ENCODE assay signal across 22 mouse cellular contexts in the genomic region with DNA sequence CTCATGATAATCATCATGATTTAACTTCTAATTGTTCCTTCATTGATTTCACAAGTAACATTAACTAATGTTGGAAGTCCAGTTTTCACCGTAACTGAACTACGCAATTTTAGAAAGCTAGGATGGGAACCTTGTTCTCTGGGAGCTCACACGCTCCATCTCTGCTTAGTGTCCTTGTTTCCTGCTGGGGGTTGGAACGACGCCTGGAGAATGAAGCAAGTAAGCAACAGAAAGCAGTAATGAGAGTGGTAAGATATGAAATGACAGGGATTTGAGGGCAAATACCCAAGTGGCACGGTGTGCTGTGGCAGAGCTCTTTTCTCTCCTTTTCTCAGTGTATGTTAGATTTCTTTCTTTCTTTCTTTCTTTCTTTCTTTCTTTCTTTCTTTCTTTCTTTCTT.
DNase-seq lines count a peak whose midpoint lies in the region; ATAC-seq and TF ChIP-seq lines count a peak whose summit lies in the region.
"Had no signal": no experiment of that assay in that cellular context is flagged by ENCODE, and none has a peak within 500 bp of the region (broad histone marks: within the 10 kb centered on the region; RNA-seq: fewer than 3 reads in every experiment).

No protein-coding gene starts in this region.

- H3K4me1 ChIP-seq in hindbrain, postnatal 0 days (ENCODE audit: insufficient read depth, low read length): no peaks in the 10 kb centered on the region
- no peaks in the 10 kb centered on the region for H3K4me1 ChIP-seq in hindbrain, embryonic 16.5 days (ENCODE audit: control insufficient read depth, insufficient read depth, low read depth, low read length)
- no peaks in the 10 kb centered on the region for H3K4me1 ChIP-seq in liver, embryonic 12.5 days
- H3K4me1 ChIP-seq: embryonic facial prominence, embryonic 12.5 days; heart, embryonic 15.5 days; limb, embryonic 13.5 days; midbrain, embryonic 13.5 days; neural tube, embryonic 12.5 days had no signal

- no peaks in the 10 kb centered on the region for H3K27me3 ChIP-seq in hindbrain, postnatal 0 days (ENCODE audit: insufficient read depth, low read length)
- H3K27me3 ChIP-seq in hindbrain, embryonic 16.5 days (replicated peaks; ENCODE audit: control insufficient read depth, insufficient read depth, low read length): no peaks in the 10 kb centered on the region
- H3K27me3 ChIP-seq in liver, embryonic 12.5 days (replicated peaks): no peaks in the 10 kb centered on the region
- H3K27me3 ChIP-seq: embryonic facial prominence, embryonic 12.5 days; heart, embryonic 15.5 days; limb, embryonic 13.5 days; midbrain, embryonic 13.5 days; neural tube, embryonic 12.5 days had no signal

- TF ChIP-seq CTCF in hindbrain, postnatal 0 days (IDR thresholded peaks at IDR 0.05; ENCODE audit: low read depth): no peak

- H3K9ac ChIP-seq in hindbrain, postnatal 0 days (replicated peaks; ENCODE audit: low read length): no peak overlapping the region
- H3K9ac ChIP-seq in hindbrain, embryonic 16.5 days (ENCODE audit: low read depth, low read length): no peak overlapping the region
- no peak overlapping the region for H3K9ac ChIP-seq in liver, embryonic 12.5 days
- H3K9ac ChIP-seq: embryonic facial prominence, embryonic 12.5 days; heart, embryonic 15.5 days; limb, embryonic 13.5 days; liver, embryonic 14.5 days; lung, embryonic 14.5 days; midbrain, embryonic 13.5 days; neural tube, embryonic 12.5 days had no signal

- no peaks in the 10 kb centered on the region for H3K36me3 ChIP-seq in hindbrain, postnatal 0 days (ENCODE audit: insufficient read depth, low read length)
- H3K36me3 ChIP-seq in hindbrain, embryonic 16.5 days (ENCODE audit: control insufficient read depth, insufficient read depth, low read length): no peaks in the 10 kb centered on the region
- no peaks in the 10 kb centered on the region for H3K36me3 ChIP-seq in liver, embryonic 12.5 days
- H3K36me3 ChIP-seq: embryonic facial prominence, embryonic 12.5 days; heart, embryonic 15.5 days; limb, embryonic 13.5 days; midbrain, embryonic 13.5 days; neural tube, embryonic 12.5 days had no signal

- no peaks in the 10 kb centered on the region for H3K9me3 ChIP-seq in hindbrain, postnatal 0 days (ENCODE audit: low read length)
- H3K9me3 ChIP-seq in hindbrain, embryonic 16.5 days (ENCODE audit: control insufficient read depth, low read length): no peaks in the 10 kb centered on the region
- H3K9me3 ChIP-seq in liver, embryonic 12.5 days (replicated peaks): no peaks in the 10 kb centered on the region
- H3K9me3 ChIP-seq: embryonic facial prominence, embryonic 12.5 days; heart, embryonic 15.5 days; limb, embryonic 13.5 days; midbrain, embryonic 13.5 days; neural tube, embryonic 12.5 days had no signal

- 54% methylated on average over 6 of the region's 6 CpGs for WGBS in hindbrain, postnatal 0 days
- 59% methylated on average over 6 of the region's 6 CpGs for WGBS in hindbrain, embryonic 16.5 days
- WGBS in liver, embryonic 12.5 days (ENCODE audit: insufficient replicate concordance): 73% methylated on average over 6 of the region's 6 CpGs

- H3K4me2 ChIP-seq in hindbrain, postnatal 0 days (ENCODE audit: low read depth, low read length): no peak overlapping the region
- no peak overlapping the region for H3K4me2 ChIP-seq in hindbrain, embryonic 16.5 days (ENCODE audit: low read length)
- no peak overlapping the region for H3K4me2 ChIP-seq in liver, embryonic 12.5 days
- H3K4me2 ChIP-seq: embryonic facial prominence, embryonic 12.5 days; heart, embryonic 15.5 days; limb, embryonic 13.5 days; lung, embryonic 14.5 days; midbrain, embryonic 13.5 days; neural tube, embryonic 12.5 days had no signal

- ATAC-seq in hindbrain, postnatal 0 days: no peak
- ATAC-seq in hindbrain, embryonic 16.5 days: no peak
- ATAC-seq in liver, embryonic 12.5 days: no peak
- ATAC-seq: intestine, postnatal 0 days; midbrain, embryonic 13.5 days had no signal

- H3K4me3 ChIP-seq in hindbrain, postnatal 0 days (ENCODE audit: low read length): no peak overlapping the region
- no peak overlapping the region for H3K4me3 ChIP-seq in hindbrain, embryonic 16.5 days (ENCODE audit: low read length)
- H3K4me3 ChIP-seq in liver, embryonic 12.5 days: no peak overlapping the region
- H3K4me3 ChIP-seq: embryonic facial prominence, embryonic 12.5 days; heart, embryonic 15.5 days; limb, embryonic 13.5 days; midbrain, embryonic 13.5 days; neural tube, embryonic 12.5 days had no signal

- H3K27ac ChIP-seq in hindbrain, postnatal 0 days: no peak overlapping the region
- no peak overlapping the region for H3K27ac ChIP-seq in hindbrain, embryonic 16.5 days (ENCODE audit: low read depth, low read length)
- no peak overlapping the region for H3K27ac ChIP-seq in liver, embryonic 12.5 days
- H3K27ac ChIP-seq: embryonic facial prominence, embryonic 12.5 days; heart, embryonic 15.5 days; limb, embryonic 13.5 days; liver, embryonic 14.5 days; midbrain, embryonic 13.5 days; neural tube, embryonic 12.5 days had no signal

- DNase-seq in adrenal gland, postnatal 25 days: peak; percentile 20
- DNase-seq in adrenal gland, postnatal 36 days: no peak
- peak; percentile 69 for DNase-seq in hindbrain, postnatal 0 days (ENCODE audit: low spot score)
- DNase-seq in cerebellum, adult 9-11 months: peak; percentile 4
- no peak for DNase-seq in urinary bladder, postnatal 25 days (ENCODE audit: low spot score)
- DNase-seq: adrenal gland, postnatal 10 days; gastrocnemius, postnatal 36 days; heart, postnatal 4 days; kidney, postnatal 25 days; layer of hippocampus, postnatal 36 days; lung, embryonic 14.5 days; retina, postnatal 1 day; thymus, postnatal 14 days had no signal

Comparison
In these comparisons a context has a peak if more than half of its experiments do, and no peak if none do; other contexts are left out.
1. DNase-seq: peak in adrenal gland, postnatal 25 days (single experiment), hindbrain, postnatal 0 days (single experiment) and cerebellum, adult 9-11 months (single experiment); none in adrenal gland, postnatal 36 days (0 of 2) and urinary bladder, postnatal 25 days (single experiment).